Mouse (Mus musculus) kidney, adult 2 months (tissue): ENCODE data around the gene Dglucy.

Source experiments
- CTCF ChIP-seq: fragments of 200-500 bp; conservative IDR thresholded peaks from 2 replicates; pipeline ENCODE4 v1.5.1; 2011; ENCODE audit warnings: low read depth, mild to moderate bottlenecking, control low read depth, low read length, moderate library complexity, mixed read lengths; ENCODE audit not compliant: insufficient read depth, insufficient read length
- POLR2A ChIP-seq: fragments of 200-500 bp; IDR thresholded peaks from one replicate; pipeline ENCODE4 v1.6.1; 2011; ENCODE audit warnings: low read depth, low read length, control low read depth

DNA sequence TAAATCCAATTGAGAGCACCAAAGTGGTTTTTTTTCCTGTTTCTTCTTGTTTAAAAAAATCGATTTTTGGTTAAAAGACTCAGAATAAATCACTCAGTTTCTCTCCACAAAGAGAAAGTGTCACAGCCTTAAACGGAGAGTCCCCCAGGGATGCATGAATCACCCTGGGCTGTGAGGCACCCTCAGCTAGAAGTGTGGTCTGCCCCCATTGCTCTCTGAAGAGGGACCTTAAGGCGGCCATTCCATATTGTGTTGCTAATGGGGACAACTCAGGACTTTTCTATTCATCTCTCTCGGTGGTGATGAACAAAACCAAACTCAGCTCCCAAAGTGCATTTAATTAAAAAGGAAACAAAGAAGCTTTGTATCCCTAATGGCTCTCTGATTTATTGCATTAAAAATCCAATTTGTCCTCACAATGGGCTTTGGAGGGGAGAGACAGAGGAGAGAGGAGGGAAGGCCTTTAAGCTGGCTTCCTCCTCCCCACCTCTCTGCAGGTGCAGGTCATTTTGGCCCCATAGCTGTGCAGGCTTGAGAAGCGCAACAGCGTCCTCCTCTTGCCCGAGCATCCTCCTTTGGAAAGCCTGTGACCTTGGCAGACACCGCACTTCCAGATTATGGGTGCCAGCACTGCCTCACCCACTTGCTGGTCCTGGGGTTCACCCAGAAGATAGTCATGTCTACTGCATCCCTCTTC, 52.9 kb downstream of the Dglucy start:
- TF ChIP-seq POLR2A (no peak), CTCF (no peak)
